Mouse (Mus musculus) heart, embryonic 12.5 days (tissue): ENCODE data around the gene Glipr2. TPM values are rescaled to one million over a fixed set of nuclear protein-coding genes. Genes with fewer than 3 reads are reported as not detected.

ENCODE experiments used
- polyA plus RNA-seq: library from polyadenylated mRNA; unstranded; fragments of >200 nt; fragmentation: Nextera tagmentation; extraction: Ambion mirVana; gene quantifications from 2 replicates; pipeline ENCODE4 v1.2.1, GENCODE M21; 2016

Glipr2 gene
- polyA plus RNA-seq, 1 experiment from 2014 or later: 95.7 TPM

Other genes with a start within 250 kb of the Glipr2 start
- not detected in 2 replicates for gene Olfr71, start 247.1 kb upstream of the Glipr2 start, polyA plus RNA-seq
- gene Hrct1, start 230.2 kb upstream of the Glipr2 start, polyA plus RNA-seq: 0.96 and 1.0 TPM in 2 replicates
- gene Spaar, start 227.4 kb upstream of the Glipr2 start, polyA plus RNA-seq: 0.15 and 0.35 TPM in 2 replicates
- not detected in 2 replicates for gene Olfr159, start 186.4 kb upstream of the Glipr2 start, polyA plus RNA-seq
- not detected in 2 replicates for gene Olfr156, start 133.5 kb upstream of the Glipr2 start, polyA plus RNA-seq
- gene Olfr157, start 117.2 kb upstream of the Glipr2 start, polyA plus RNA-seq: not detected in 2 replicates
- not detected in 2 replicates for gene Olfr155, start 105.8 kb upstream of the Glipr2 start, polyA plus RNA-seq
- 12.8 and 14.6 TPM in 2 replicates for gene Reck, start 81.9 kb upstream of the Glipr2 start, polyA plus RNA-seq
- gene Ccin, start 26.1 kb downstream of the Glipr2 start, polyA plus RNA-seq: 0.09 TPM in 1 of 2 replicates, not detected in the other
- gene Clta, start 47.1 kb downstream of the Glipr2 start, polyA plus RNA-seq: 153 and 163 TPM in 2 replicates
- gene Gne, start 126.8 kb downstream of the Glipr2 start, polyA plus RNA-seq: 35.6 and 36.3 TPM in 2 replicates